Mouse (Mus musculus) intestine, postnatal 0 days (tissue): ENCODE measurements around the gene Stxbp6. TPM values are rescaled to one million over a fixed set of nuclear protein-coding genes. Genes with fewer than 3 reads are reported as not detected.
A peak's percentile ranks its signal among the peaks of the same experiment; 100 is the strongest.
"Not testable (repeated sequence)": the region's sequence is repeated elsewhere in the genome, so short reads cannot be mapped to it uniquely, and the experiment has no call there.

Source experiments
- ATAC-seq: fragments of 200-750 bp; cut with Nextera tagmentation; 2 replicates; pipeline ENCODE4 v1.8.0; 2017; ENCODE audit warnings: mild to moderate bottlenecking, moderate TSS enrichment, moderate library complexity
- H3K27ac ChIP-seq: fragments of 300-500 bp; sonication (generic); 2 replicates; pipeline ENCODE4 v1.5.1; 2014; ENCODE audit warnings: mild to moderate bottlenecking, low read depth, low read length, moderate library complexity
- H3K27me3 ChIP-seq: fragments of 300-500 bp; sonication (generic); replicated peaks from 2 replicates; pipeline ENCODE4 v1.6.1; 2014; ENCODE audit warnings: low read length, mixed read lengths; ENCODE audit not compliant: control insufficient read depth, insufficient read depth
- H3K36me3 ChIP-seq: fragments of 300-500 bp; sonication (generic); 2 replicates; pipeline ENCODE4 v1.6.1; 2014; ENCODE audit warnings: mild to moderate bottlenecking, moderate library complexity; ENCODE audit not compliant: control insufficient read depth, insufficient read depth
- H3K4me1 ChIP-seq: fragments of 300-500 bp; sonication (generic); replicated peaks from 2 replicates; pipeline ENCODE4 v1.6.1; 2014; ENCODE audit warnings: antibody characterized with exemption, low read length, mixed read lengths; ENCODE audit not compliant: control insufficient read depth, insufficient read depth
- H3K4me2 ChIP-seq: fragments of 300-500 bp; sonication (generic); replicated peaks from 2 replicates; pipeline ENCODE4 v1.6.1; 2014; ENCODE audit warnings: low read depth, mild to moderate bottlenecking, moderate library complexity
- H3K4me3 ChIP-seq: fragments of 300-500 bp; sonication (generic); 2 replicates; pipeline ENCODE4 v1.5.1; 2014; ENCODE audit warnings: low read depth, low read length
- H3K9ac ChIP-seq: fragments of 300-500 bp; sonication (generic); 2 replicates; pipeline ENCODE4 v1.6.1; 2014; ENCODE audit warnings: mild to moderate bottlenecking, low read depth, low read length
- H3K9me3 ChIP-seq: fragments of 300-500 bp; sonication (generic); 2 replicates; pipeline ENCODE4 v1.6.1; 2016; ENCODE audit warnings: mixed run types; ENCODE audit not compliant: control insufficient read depth
- CTCF ChIP-seq: sonication (generic); IDR thresholded peaks from 2 replicates; pipeline ENCODE4 v1.5.1; 2016; ENCODE audit warnings: low read depth, mild to moderate bottlenecking, control low read depth, antibody characterized with exemption, moderate library complexity
- WGBS: fragments of 180-500 bp; shearing (Covaris S2); extraction: QIAGEN DNeasy Blood & Tissue Kit; methylation state at CpG from one replicate; pipeline ENCODE4 v1.1.7; 2014; 5-methylcytosine and 5-hydroxymethylcytosine counted together
- polyA plus RNA-seq: library from polyadenylated mRNA; unstranded; fragments of >200 nt; fragmentation: Nextera tagmentation; extraction: Ambion mirVana; gene quantifications from 2 replicates; pipeline ENCODE4 v1.2.1, GENCODE M21; 2015

Stxbp6 gene
- 9.2 and 14.7 TPM in 2 replicates for polyA plus RNA-seq

DNA sequence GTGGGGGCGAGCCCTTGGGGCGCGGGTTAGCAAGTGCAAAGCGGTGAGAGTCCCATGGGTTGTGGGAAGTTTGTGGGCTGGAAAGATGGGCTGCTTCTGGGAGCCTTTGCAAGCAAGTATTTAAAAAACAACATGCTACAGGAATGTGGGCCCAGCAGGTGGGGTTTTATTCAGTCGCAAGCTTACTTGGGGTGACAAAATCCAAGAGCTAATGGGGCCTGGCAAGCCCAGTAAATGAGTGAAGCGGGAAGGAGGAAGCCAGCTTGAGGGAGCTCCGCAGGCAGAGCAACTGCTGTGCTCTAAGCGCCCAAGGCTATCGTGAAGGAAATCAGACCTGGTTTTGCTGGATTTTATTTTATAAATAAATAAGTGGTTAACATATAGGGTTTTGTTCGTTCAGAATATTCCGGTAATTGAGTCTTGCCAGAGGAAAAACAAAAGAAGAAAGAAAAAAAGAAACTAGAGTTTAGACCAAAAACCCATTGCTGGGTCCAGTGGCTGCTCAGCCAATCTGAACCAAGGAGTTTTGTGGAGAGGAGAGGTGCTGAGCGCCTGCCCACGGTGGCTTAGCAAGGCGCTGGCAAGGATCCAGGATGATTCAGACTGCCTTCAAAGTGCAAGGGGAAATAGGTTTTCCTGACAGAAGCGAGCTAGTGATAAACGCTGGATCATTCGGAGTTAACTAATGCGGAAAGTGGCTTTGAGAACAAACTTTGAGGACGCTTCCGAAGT, at the start of gene Stxbp6:
Gene Stxbp6, minus strand, starts transcription at position 99 of the 732 bp plus-strand sequence.
- Histone ChIP-seq H3K36me3 (no peaks in the 10 kb centered on the region), H3K4me3 (peak within 1 kb of the TSS; percentile 61)
- WGBS = 1% methylated on average over 20 of the region's 20 CpGs

GRCm38 (mm10) chr12:45102954-45103353, 28.4 kb upstream of the Stxbp6 start:
- not testable (repeated sequence) for H3K4me1 ChIP-seq, ATAC-seq, H3K36me3 ChIP-seq, H3K27ac ChIP-seq, H3K9me3 ChIP-seq, H3K9ac ChIP-seq, H3K4me2 ChIP-seq, H3K27me3 ChIP-seq, H3K4me3 ChIP-seq
- WGBS = 49% methylated on average over 2 of the region's 2 CpGs

More for the DNA sequence above, at the start of gene Stxbp6:
- H3K27me3 ChIP-seq = no peaks in the 10 kb centered on the region
- peak within 1 kb of the TSS; percentile 55 for H3K9ac ChIP-seq
- H3K4me2 ChIP-seq = peak within 1 kb of the TSS; percentile 96
- H3K27ac ChIP-seq = peak within 1 kb of the TSS; percentile 85
- H3K9me3 ChIP-seq = no peaks in the 10 kb centered on the region
- H3K4me1 ChIP-seq = 0 out of 2 replicates have a peak, but pooled peaks cover 2% of the 10 kb centered on the region
- ATAC-seq = peak; percentile 48
- no peak; the same call in 1 of the 2 replicates for TF ChIP-seq CTCF

DNA sequence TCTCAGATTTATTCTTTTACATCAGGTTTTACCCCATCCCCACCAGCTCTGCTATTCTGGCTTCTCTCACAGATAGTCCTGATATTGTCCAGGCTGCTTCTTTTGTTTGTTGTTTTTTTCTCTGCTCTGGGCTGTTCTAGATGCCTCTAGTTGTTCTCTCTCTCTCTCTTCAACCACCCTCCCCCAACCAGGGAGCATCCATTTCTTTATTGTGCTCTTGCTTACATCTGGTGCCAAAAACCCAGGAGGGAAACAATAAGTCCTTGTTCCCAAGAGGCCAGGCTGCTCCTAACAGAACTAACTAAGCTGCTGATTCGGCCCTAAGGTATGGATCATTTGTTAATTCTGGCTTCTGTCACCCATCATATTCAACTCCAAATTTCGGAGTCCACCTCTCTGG, 19.2 kb upstream of the Stxbp6 start:
- WGBS = 52% methylated on average over 2 of the region's 2 CpGs
- Histone ChIP-seq H3K4me2 (no peak overlapping the region), H3K36me3 (no peaks in the 10 kb centered on the region)

DNA sequence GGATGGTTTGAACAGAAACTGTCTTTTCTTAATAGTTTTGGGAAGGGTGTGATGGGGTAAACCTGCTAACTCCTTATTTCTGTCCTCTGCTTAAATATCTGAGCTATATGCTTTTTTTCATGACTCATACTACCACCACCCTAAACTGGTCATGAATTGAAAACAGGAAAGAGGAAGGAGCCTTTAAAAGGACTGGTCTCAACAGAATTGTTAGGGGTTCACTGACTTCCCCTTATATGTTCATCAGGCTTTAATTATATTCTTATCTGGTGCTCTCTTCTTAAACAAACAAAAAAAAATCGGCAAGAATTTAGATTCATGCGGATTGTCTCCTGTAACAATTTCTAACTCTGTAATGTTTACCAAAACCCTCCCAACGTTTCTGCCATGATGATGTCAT, 17.9 kb upstream of the Stxbp6 start:
- Histone ChIP-seq H3K4me1 (no peaks in the 10 kb centered on the region), H3K9me3 (no peaks in the 10 kb centered on the region), H3K36me3 (no peaks in the 10 kb centered on the region), H3K4me3 (no peak overlapping the region), H3K4me2 (no peak overlapping the region), H3K9ac (no peak overlapping the region), H3K27me3 (no peaks in the 10 kb centered on the region), H3K27ac (no peak overlapping the region)
- WGBS = 28% methylated on average over 3 of the region's 3 CpGs
- no peak for TF ChIP-seq CTCF
- no peak for ATAC-seq

More for the DNA sequence above, 19.2 kb upstream of the Stxbp6 start:
- Histone ChIP-seq H3K27ac (no peak overlapping the region), H3K9me3 (no peaks in the 10 kb centered on the region), H3K27me3 (no peaks in the 10 kb centered on the region), H3K4me3 (no peak overlapping the region), H3K9ac (no peak overlapping the region), H3K4me1 (no peaks in the 10 kb centered on the region)
- TF ChIP-seq CTCF = no peak
- no peak for ATAC-seq

GRCm38 (mm10) chr12:45083145-45083475, 8.6 kb upstream of the Stxbp6 start:
- no peaks in the 10 kb centered on the region for H3K9me3 ChIP-seq
- no peak for TF ChIP-seq CTCF
- no peak overlapping the region for H3K9ac ChIP-seq
- H3K27me3 ChIP-seq = no peaks in the 10 kb centered on the region
- H3K4me1 ChIP-seq = no peaks in the 10 kb centered on the region
- no peak overlapping the region for H3K4me3 ChIP-seq
- no peak overlapping the region for H3K4me2 ChIP-seq
- H3K27ac ChIP-seq = no peak overlapping the region
- H3K36me3 ChIP-seq = no peaks in the 10 kb centered on the region
- ATAC-seq = no peak
- WGBS = 59% methylated on average over 1 of the region's 1 CpGs

DNA sequence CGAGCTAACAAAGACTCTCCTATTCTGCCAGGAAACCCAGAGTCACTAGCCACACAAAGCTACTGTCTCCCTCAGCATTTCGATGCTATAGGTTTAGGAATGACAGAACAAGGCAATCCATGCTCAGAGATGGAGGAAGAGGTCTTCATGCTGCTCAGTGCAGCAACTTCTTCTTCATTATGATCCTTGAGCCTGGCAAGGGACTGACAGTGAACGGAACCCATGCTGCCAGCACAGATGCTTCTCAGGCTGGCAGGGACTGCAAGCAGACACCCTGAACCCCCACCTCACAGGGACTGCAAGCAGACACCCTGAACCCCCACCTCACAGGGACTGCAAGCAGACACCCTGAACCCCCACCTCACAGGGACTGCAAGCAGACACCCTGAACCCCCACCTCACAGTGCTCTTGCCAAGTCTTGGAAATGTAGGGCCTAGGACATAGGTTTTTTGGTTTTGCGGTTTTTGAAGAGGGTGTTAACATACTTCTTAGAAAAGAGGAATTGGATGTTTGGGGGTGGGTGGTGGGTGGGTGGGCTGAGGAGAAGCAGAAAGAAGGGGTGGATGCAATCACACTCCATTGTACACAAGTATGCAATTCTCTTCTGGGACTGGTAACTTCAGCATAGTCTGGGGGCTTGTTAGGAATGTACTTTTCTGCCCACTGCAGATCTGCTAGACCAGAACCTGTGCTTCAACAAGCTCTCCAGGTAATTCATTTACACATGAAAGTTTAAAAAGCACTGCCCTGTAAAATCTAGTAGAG, 8.1 kb upstream of the Stxbp6 start:
- 76% methylated on average over 4 of the region's 4 CpGs for WGBS
- Histone ChIP-seq H3K27ac (no peak overlapping the region), H3K4me2 (no peak overlapping the region)

More for the DNA sequence above, 8.1 kb upstream of the Stxbp6 start:
- no peak overlapping the region for H3K4me3 ChIP-seq
- H3K9me3 ChIP-seq = no peaks in the 10 kb centered on the region
- H3K4me1 ChIP-seq = no peaks in the 10 kb centered on the region
- no peak for ATAC-seq
- H3K9ac ChIP-seq = no peak overlapping the region
- no peaks in the 10 kb centered on the region for H3K36me3 ChIP-seq
- no peak for TF ChIP-seq CTCF
- H3K27me3 ChIP-seq = no peaks in the 10 kb centered on the region
